Mouse (Mus musculus): Measurements from ENCODE around the gene Pak3. TPM values are rescaled to one million over a fixed set of nuclear protein-coding genes. Genes with fewer than 3 reads are reported as not detected.

The Pak3 gene
- total RNA-seq (2012; rRNA removed) (not detected in 2 replicates), polyA plus RNA-seq (2012; ENCODE audit: insufficient read depth in 1 of 2, insufficient read length in 2 of 2, low read depth in 1 of 2, low replicate concordance in 2 of 2, missing spikeins in 1 of 2) (not detected)

DNA sequence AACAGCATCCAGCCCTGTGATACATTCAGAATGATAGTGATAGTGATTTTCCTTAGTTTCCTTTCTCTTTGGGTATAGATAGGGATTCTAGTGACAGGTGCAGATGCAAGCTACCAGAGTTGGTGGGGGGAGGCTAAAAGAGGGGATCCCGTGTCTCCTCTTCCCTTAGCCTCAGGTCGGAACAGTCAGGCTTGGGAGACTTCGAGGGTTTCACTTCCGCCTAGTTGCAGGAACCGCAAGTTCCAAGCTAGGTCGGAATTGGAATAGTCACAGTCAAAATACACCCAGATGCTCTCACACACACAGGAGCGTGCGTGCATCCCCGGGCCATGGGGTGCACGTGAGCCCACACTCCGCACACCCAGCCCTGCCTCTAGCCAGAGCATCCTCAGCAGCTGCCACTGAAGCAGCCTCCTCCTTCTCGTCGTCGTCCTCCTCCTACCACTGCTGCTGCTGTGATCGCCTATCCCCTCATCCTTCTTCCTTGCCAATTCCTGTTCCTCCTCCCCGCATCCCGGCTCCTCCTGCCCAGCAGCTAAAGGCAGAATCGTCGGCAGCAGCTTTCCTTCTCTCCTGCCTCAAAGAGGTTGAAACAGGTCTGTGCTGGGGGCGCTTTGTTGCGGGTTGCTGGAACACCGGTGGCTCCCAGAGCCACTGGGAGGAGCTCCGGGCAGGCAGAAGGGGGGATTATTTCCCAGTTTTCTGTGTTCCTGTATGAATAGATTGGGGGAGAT is at the start of gene Pak3:
Pak3 (plus strand) TSS at position 424 of the 734 bp plus-strand sequence.
- H3K9ac ChIP-seq (ENCODE audit: control insufficient read depth, low read depth, low read length, poor library complexity, severe bottlenecking) = no peak within 1 kb of the TSS
- no peak within 1 kb of the TSS for H3K4me3 ChIP-seq (ENCODE audit: control insufficient read depth in 1 of 2, insufficient read depth in 1 of 2, low read depth in 2 of 2, low read length in 2 of 2)
- no peak within 1 kb of the TSS for H3K27ac ChIP-seq (ENCODE audit: control insufficient read depth, low read depth, low read length)
- no peaks in the 10 kb centered on the region for H3K36me3 ChIP-seq (ENCODE audit: control insufficient read depth in 1 of 2, insufficient read depth in 2 of 2, low read length in 2 of 2)
- H3K27me3 ChIP-seq (ENCODE audit: control insufficient read depth in 1 of 2, insufficient read depth in 2 of 2, low read length in 2 of 2) = no peaks in the 10 kb centered on the region
- no peaks in the 10 kb centered on the region for H3K4me1 ChIP-seq (ENCODE audit: control insufficient read depth in 1 of 2, insufficient read depth in 2 of 2, low read length in 2 of 2)
- no peaks in the 10 kb centered on the region for H3K9me3 ChIP-seq (replicated peaks; ENCODE audit: insufficient read depth, low read length)
- DNase-seq (ENCODE audit: low read depth, low spot score) = no peak
- no peak for TF ChIP-seq NELFE (IDR thresholded peaks at IDR 0.05; ENCODE audit: low read depth, low read length)
- no peak for TF ChIP-seq GABPA (IDR thresholded peaks at IDR 0.05; ENCODE audit: low read depth, low read length)
- TF ChIP-seq MXI1 (IDR thresholded peaks at IDR 0.05; ENCODE audit: low read depth, low read length) = no peak
- no peak for TF ChIP-seq ZKSCAN1 (IDR thresholded peaks at IDR 0.05; ENCODE audit: low read depth, low read length)
- no peak for TF ChIP-seq CTCF (IDR thresholded peaks at IDR 0.05 in 2 of 3, conservative IDR thresholded peaks at IDR 0.05 in 1 of 3; ENCODE audit: control insufficient read depth in 1 of 3, insufficient read depth in 1 of 3, low read depth in 2 of 3, low read length in 3 of 3, poor library complexity in 1 of 3, severe bottlenecking in 1 of 3)
- TF ChIP-seq USF1 (IDR thresholded peaks at IDR 0.05; ENCODE audit: low read depth, low read length) = no peak
- TF ChIP-seq KAT2A (conservative IDR thresholded peaks at IDR 0.05; ENCODE audit: low read depth, low read length) = no peak
- TF ChIP-seq MAZ (IDR thresholded peaks at IDR 0.05; ENCODE audit: low read depth, low read length) = no peak
- TF ChIP-seq USF2 (IDR thresholded peaks at IDR 0.05; ENCODE audit: borderline replicate concordance in 1 of 2, insufficient read depth in 1 of 2, low read depth in 1 of 2, low read length in 2 of 2) = no peak
- TF ChIP-seq SMC3 (IDR thresholded peaks at IDR 0.05; ENCODE audit: low read depth, low read length) = no peak
- TF ChIP-seq RCOR1 (IDR thresholded peaks at IDR 0.05; ENCODE audit: low read depth, low read length) = no peak
- TF ChIP-seq MAX (IDR thresholded peaks at IDR 0.05; ENCODE audit: low read length) = no peak
- no peak for TF ChIP-seq POLR2A (IDR thresholded peaks at IDR 0.05; ENCODE audit: control insufficient read depth in 1 of 2, insufficient read depth in 1 of 2, low read depth in 1 of 2, low read length in 2 of 2, poor library complexity in 1 of 2)
- TF ChIP-seq POLR2AphosphoS5 (IDR thresholded peaks at IDR 0.05; ENCODE audit: borderline replicate concordance, low read depth, low read length) = no peak
- TF ChIP-seq CHD1 (IDR thresholded peaks at IDR 0.05; ENCODE audit: low read depth, low read length) = no peak
- no peak for TF ChIP-seq UBTF (IDR thresholded peaks at IDR 0.05; ENCODE audit: borderline replicate concordance, insufficient read depth, low read depth, low read length)
- TF ChIP-seq ELF1 (IDR thresholded peaks at IDR 0.05; ENCODE audit: low read depth, low read length) = no peak
- no peak for TF ChIP-seq BHLHE40 (IDR thresholded peaks at IDR 0.05; ENCODE audit: borderline replicate concordance, low read depth, low read length)
- TF ChIP-seq MAFK (IDR thresholded peaks at IDR 0.05; ENCODE audit: borderline replicate concordance, low read depth, low read length) = no peak
- H3K79me2 ChIP-seq (ENCODE audit: control insufficient read depth, insufficient read depth, low read length, poor library complexity) = no peaks in the 10 kb centered on the region

DNA sequence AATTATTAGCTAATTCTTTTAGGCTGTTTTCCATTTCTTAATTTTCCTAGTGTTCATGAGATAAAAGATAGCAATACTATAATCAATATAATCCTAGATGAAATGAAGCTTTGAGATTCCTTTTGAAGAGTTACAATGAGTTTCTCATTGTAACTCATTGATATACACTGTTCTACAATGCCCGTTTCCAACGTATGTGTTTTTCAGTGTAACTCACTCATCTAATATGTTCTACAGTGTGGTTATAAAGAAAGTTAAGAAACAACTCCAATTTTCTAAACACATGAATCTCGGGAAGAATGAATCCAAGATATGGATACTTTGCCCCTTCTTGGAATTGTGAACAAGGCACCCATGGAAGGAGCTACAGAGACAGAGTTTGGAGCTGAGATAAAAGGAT is 35.5 kb upstream of the Pak3 start:
- no peaks in the 10 kb centered on the region for H3K27me3 ChIP-seq (ENCODE audit: control insufficient read depth in 1 of 2, insufficient read depth in 2 of 2, low read length in 2 of 2)
- H3K9me3 ChIP-seq (replicated peaks; ENCODE audit: insufficient read depth, low read length) = no peaks in the 10 kb centered on the region
- no peak overlapping the region for H3K27ac ChIP-seq (ENCODE audit: control insufficient read depth, low read depth, low read length)
- H3K36me3 ChIP-seq (ENCODE audit: control insufficient read depth in 1 of 2, insufficient read depth in 2 of 2, low read length in 2 of 2) = no peaks in the 10 kb centered on the region
- H3K4me3 ChIP-seq (ENCODE audit: control insufficient read depth in 1 of 2, insufficient read depth in 1 of 2, low read depth in 2 of 2, low read length in 2 of 2) = no peak overlapping the region
- no peak for TF ChIP-seq NELFE (IDR thresholded peaks at IDR 0.05; ENCODE audit: low read depth, low read length)
- TF ChIP-seq CTCF (IDR thresholded peaks at IDR 0.05 in 2 of 3, conservative IDR thresholded peaks at IDR 0.05 in 1 of 3; ENCODE audit: control insufficient read depth in 1 of 3, insufficient read depth in 1 of 3, low read depth in 2 of 3, low read length in 3 of 3, poor library complexity in 1 of 3, severe bottlenecking in 1 of 3) = peak in 1 of 3 experiments; percentile 34; a peak in 2 of 6 replicates
- no peaks in the 10 kb centered on the region for H3K4me1 ChIP-seq (ENCODE audit: control insufficient read depth in 1 of 2, insufficient read depth in 2 of 2, low read length in 2 of 2)
- no peaks in the 10 kb centered on the region for H3K79me2 ChIP-seq (ENCODE audit: control insufficient read depth, insufficient read depth, low read length, poor library complexity)
- H3K9ac ChIP-seq (ENCODE audit: control insufficient read depth, low read depth, low read length, poor library complexity, severe bottlenecking) = no peak overlapping the region
- DNase-seq (ENCODE audit: low read depth, low spot score) = peak; percentile 100

All from MEL (cell line).